ENCODE assay signal across 10 mouse cellular contexts in the genomic region with DNA sequence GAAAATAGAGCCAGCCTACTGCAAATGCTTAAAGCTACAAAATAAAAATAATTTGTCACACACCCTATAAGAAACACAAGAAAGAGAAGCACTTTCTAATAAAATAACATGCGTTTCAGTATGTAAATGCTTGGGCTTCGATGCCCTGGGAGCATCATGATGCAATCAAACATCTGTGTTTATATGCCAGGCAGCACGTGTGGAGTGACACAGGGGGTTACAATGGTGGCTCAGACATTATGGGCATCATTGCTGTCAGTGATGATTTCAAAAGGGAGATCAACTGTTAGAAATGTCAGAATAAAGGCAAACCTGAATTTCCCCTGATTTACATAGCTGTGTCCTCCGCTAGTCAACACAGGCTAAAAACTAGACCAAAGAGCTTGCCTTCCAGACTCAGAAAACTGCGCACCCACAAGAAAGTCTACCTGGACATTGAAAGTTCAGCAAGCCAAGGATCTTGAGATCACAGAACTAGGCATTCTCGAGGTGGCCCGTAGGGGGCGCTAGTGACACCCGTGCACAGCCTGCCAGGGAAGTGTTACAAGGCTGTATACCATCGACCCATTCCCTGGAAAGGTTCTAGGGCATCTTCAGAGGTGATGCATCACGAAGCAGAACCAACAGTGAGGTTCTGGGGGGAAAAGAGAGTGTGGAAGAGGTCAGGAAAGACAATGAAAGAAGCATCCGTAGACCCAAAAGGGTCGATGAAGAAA. TPM values are rescaled to one million over a fixed set of nuclear protein-coding genes. Genes with fewer than 3 reads are reported as not detected.
DNase-seq lines count a peak whose midpoint lies in the region; ATAC-seq and TF ChIP-seq lines count a peak whose summit lies in the region.
"Had no signal": no experiment of that assay in that cellular context is flagged by ENCODE, and none has a peak within 500 bp of the region (broad histone marks: within the 10 kb centered on the region; RNA-seq: fewer than 3 reads in every experiment).

No protein-coding gene starts in this region.

- no peak overlapping the region for H3K4me3 ChIP-seq in lung, adult 2 months (replicated peaks; ENCODE audit: extremely low read depth, low read depth, low read length)
- H3K4me3 ChIP-seq: erythroblast, embryonic 14.5 days; limb, embryonic 12.5 days had no signal

- no peaks in the 10 kb centered on the region for H3K4me1 ChIP-seq in lung, adult 2 months (ENCODE audit: control insufficient read depth, insufficient read depth, low read length)

- peak; percentile 72 for TF ChIP-seq CTCF in lung, adult 2 months (IDR thresholded peaks at IDR 0.05; ENCODE audit: insufficient read depth, low read length)

- no peak for TF ChIP-seq POLR2A in lung, adult 2 months (IDR thresholded peaks at IDR 0.05; ENCODE audit: borderline replicate concordance, extremely low read depth, low read depth, low read length)

- 45% methylated on average over 13 of the region's 13 CpGs for WGBS in lung, adult 2 months

- no peak for ATAC-seq in cerebellum, adult (ENCODE audit: insufficient number of reproducible peaks, low FRiP score, low TSS enrichment)
- ATAC-seq in megakaryocyte progenitor cell, adult 5-6 weeks (replicated peaks; ENCODE audit: poor library complexity) = peak; percentile 57; the same call in 1 of the 2 replicates
- no peak for ATAC-seq in inflammation-experienced regulatory T-cells, adult 6 months

- peak; percentile 46 for DNase-seq in cerebellum, adult 11 months
- peak; percentile 46 for DNase-seq in lung, adult 2 months
- no peak for DNase-seq in lung, adult 18-20 months
- DNase-seq in cerebellum, adult 9-10 months = peak; percentile 63
- no peak for DNase-seq in urinary bladder, adult 18-20 months (ENCODE audit: low spot score in 2 of 2)

RNA-seq across cellular contexts. Expression of a gene that starts 35.0 kb away (rescaled TPM):
- 0.08 and 0.11 TPM in 2 replicates for polyA plus RNA-seq in lung, adult 2 months (2012; rRNA removed)
- total RNA-seq in megakaryocyte progenitor cell, adult 5-6 weeks (2015) = 0.15 TPM in 1 of 2 replicates, not detected in the other
- total RNA-seq in megakaryocyte progenitor cell, adult 5-6 weeks (2017) = 0.20 and 0.54 TPM in 2 replicates
- polyA plus RNA-seq in inflammation-experienced regulatory T-cells, adult 6 months (2017; shearing (Covaris generic)) = under 1 TPM in 1 of 3 experiments, not detected in 2; 0.15 TPM

RNA-seq across cellular contexts. Expression of a gene that starts 39.5 kb away (rescaled TPM):
- polyA plus RNA-seq in lung, adult 2 months (2012; rRNA removed) = 1.2 and 1.8 TPM in 2 replicates
- 20.4 and 21.5 TPM in 2 replicates for total RNA-seq in megakaryocyte progenitor cell, adult 5-6 weeks (2015)
- total RNA-seq in megakaryocyte progenitor cell, adult 5-6 weeks (2017) = 13.7 and 14.3 TPM in 2 replicates
- polyA plus RNA-seq in inflammation-experienced regulatory T-cells, adult 6 months (2017; shearing (Covaris generic)) = 10 to 100 TPM in 1 of 3 experiments, 1 to 10 TPM in 2; 2.4 to 38.2 (median 2.6) TPM

Comparison
In these comparisons a context has a peak if more than half of its experiments do, and no peak if none do; other contexts are left out.
1. DNase-seq: peak in cerebellum, adult 11 months (single experiment), lung, adult 2 months (single experiment) and cerebellum, adult 9-10 months (single experiment); none in lung, adult 18-20 months (0 of 2) and urinary bladder, adult 18-20 months (0 of 2).